Mouse (Mus musculus) c-Kit-positive CD71-positive TER-119-negative erythroid progenitor cells, embryonic 14.5 days (primary cell): ENCODE results near the gene Mynn.
"Not testable (repeated sequence)": the region's sequence is repeated elsewhere in the genome, so short reads cannot be mapped to it uniquely, and the experiment has no call there.

Source experiments
- DNase-seq: peaks from one replicate; pipeline ENCODE4 v3.0.0-alpha.2; 2013; ENCODE audit warnings: low read depth

Gene Mynn

GRCm38 (mm10) chr3:30602065-30602739 is at the start of gene Mynn:
Gene Mynn (plus strand): TSS chr3:30602065.
- DNase-seq = peak; percentile 92

GRCm38 (mm10) chr3:30553741-30554140 is 48.1 kb upstream of the Mynn start:
- DNase-seq = no peak

GRCm38 (mm10) chr3:30560677-30561314 is 41.1 kb upstream of the Mynn start:
- DNase-seq = no peak

- DNase-seq = not testable (repeated sequence)
Measured at GRCm38 (mm10) chr3:30566333-30566732, 35.5 kb upstream of the Mynn start.

- no peak for DNase-seq
Measured at GRCm38 (mm10) chr3:30573549-30573948, 28.3 kb upstream of the Mynn start.

GRCm38 (mm10) chr3:30588865-30589264 is 13.0 kb upstream of the Mynn start:
- no peak for DNase-seq

- DNase-seq = peak; percentile 38
Measured at GRCm38 (mm10) chr3:30592418-30592853, 9.4 kb upstream of the Mynn start.

- peak; percentile 39 for DNase-seq
Measured at GRCm38 (mm10) chr3:30593719-30594485, 8.0 kb upstream of the Mynn start.

- peak; percentile 27 for DNase-seq
Measured at GRCm38 (mm10) chr3:30595111-30595832, 6.6 kb upstream of the Mynn start.

GRCm38 (mm10) chr3:30597271-30597670 is 4.6 kb upstream of the Mynn start:
- no peak for DNase-seq

- no peak for DNase-seq
Measured at GRCm38 (mm10) chr3:30599711-30600545, 1.9 kb upstream of the Mynn start, which contains the start of gene Actrt3. Gene Actrt3 (minus strand): TSS chr3:30599939.

- DNase-seq = peak; percentile 19
Measured at GRCm38 (mm10) chr3:30600717-30601116, 1.1 kb upstream of the Mynn start.

GRCm38 (mm10) chr3:30601175-30601574 is 690 bp upstream of the Mynn start:
- peak; percentile 89 for DNase-seq

- DNase-seq = no peak
Measured at GRCm38 (mm10) chr3:30601610-30602064, 228 bp upstream of the Mynn start.

- DNase-seq = peak; percentile 68
Measured at GRCm38 (mm10) chr3:30602740-30603098, 854 bp downstream of the Mynn start.

- DNase-seq = no peak
Measured at GRCm38 (mm10) chr3:30603256-30603655, 1.4 kb downstream of the Mynn start.

GRCm38 (mm10) chr3:30608999-30609398 is 7.1 kb downstream of the Mynn start:
- no peak for DNase-seq

GRCm38 (mm10) chr3:30610930-30611329 is 9.1 kb downstream of the Mynn start:
- no peak for DNase-seq

GRCm38 (mm10) chr3:30620132-30620531 is 18.3 kb downstream of the Mynn start:
- DNase-seq = no peak

- no peak for DNase-seq
Measured at GRCm38 (mm10) chr3:30633681-30634080, 31.8 kb downstream of the Mynn start.

GRCm38 (mm10) chr3:30635629-30636028 is 33.8 kb downstream of the Mynn start:
- DNase-seq = no peak
